Mouse (Mus musculus) lung, postnatal 0 days (tissue): ENCODE measurements around the gene Arhgap28. TPM values are rescaled to one million over a fixed set of nuclear protein-coding genes. Genes with fewer than 3 reads are reported as not detected.

Experiments used
- ATAC-seq: fragments of 200-750 bp; cut with Nextera tagmentation; 2 replicates; pipeline ENCODE4 v1.8.0; 2017; ENCODE audit warnings: moderate library complexity
- DNase-seq: peaks from one replicate; pipeline ENCODE4 v3.0.0-alpha.2; 2016; ENCODE audit warnings: low spot score
- H3K27ac ChIP-seq: fragments of 300-500 bp; sonication (generic); 2 replicates; pipeline ENCODE4 v1.5.1; 2014; ENCODE audit warnings: antibody characterized with exemption, mild to moderate bottlenecking, low read length, mixed read lengths
- H3K27me3 ChIP-seq: fragments of 300-500 bp; sonication (generic); replicated peaks from 2 replicates; pipeline ENCODE4 v1.6.1; 2014; ENCODE audit warnings: low read length, mixed read lengths; ENCODE audit not compliant: insufficient read depth
- H3K36me3 ChIP-seq: fragments of 300-500 bp; sonication (generic); 2 replicates; pipeline ENCODE4 v1.6.1; 2014; ENCODE audit warnings: low read length, mixed read lengths; ENCODE audit not compliant: insufficient read depth
- H3K4me1 ChIP-seq: fragments of 300-500 bp; sonication (generic); 2 replicates; pipeline ENCODE4 v1.6.1; 2014; ENCODE audit warnings: antibody characterized with exemption, low read depth, low read length, mixed read lengths; ENCODE audit not compliant: insufficient read depth
- H3K4me2 ChIP-seq: fragments of 300-500 bp; sonication (generic); replicated peaks from 2 replicates; pipeline ENCODE4 v1.6.1; 2014; ENCODE audit warnings: low read depth, mild to moderate bottlenecking, low read length, moderate library complexity, mixed read lengths
- H3K4me3 ChIP-seq: fragments of 300-500 bp; sonication (generic); 2 replicates; pipeline ENCODE4 v1.5.1; 2014; ENCODE audit warnings: low read depth, low read length
- H3K9ac ChIP-seq: fragments of 300-500 bp; sonication (generic); replicated peaks from 2 replicates; pipeline ENCODE4 v1.6.1; 2014; ENCODE audit warnings: low read depth, mild to moderate bottlenecking
- H3K9me3 ChIP-seq: fragments of 300-500 bp; sonication (generic); 2 replicates; pipeline ENCODE4 v1.6.1; 2016; ENCODE audit warnings: low read length, mixed read lengths
- CTCF ChIP-seq: IDR thresholded peaks from 2 replicates; pipeline ENCODE4 v1.5.1; 2016; ENCODE audit warnings: antibody characterized with exemption, mild to moderate bottlenecking
- EP300 ChIP-seq: IDR thresholded peaks from 2 replicates; pipeline ENCODE4 v1.6.1; 2016; ENCODE audit warnings: antibody characterized with exemption, mild to moderate bottlenecking, control low read depth
- WGBS: fragments of 180-500 bp; shearing (Covaris S2); extraction: QIAGEN DNeasy Blood & Tissue Kit; methylation state at CpG from one replicate; pipeline ENCODE4 v1.1.7; 2014; 5-methylcytosine and 5-hydroxymethylcytosine counted together
- polyA plus RNA-seq: library from polyadenylated mRNA; unstranded; fragments of >200 nt; fragmentation: Nextera tagmentation; extraction: Ambion mirVana; gene quantifications from 2 replicates; pipeline ENCODE4 v1.2.1, GENCODE M21; 2015

The Arhgap28 gene
- polyA plus RNA-seq, result 12.2 and 13.3 TPM in 2 replicates

- WGBS, result under 1% methylated on average over 61 of the region's 65 CpGs
- peak within 1 kb of the TSS; percentile 93 for H3K27ac ChIP-seq
These were observed at the start of gene Arhgap28 for GRCm38 (mm10) chr17:68003741-68004560. Gene Arhgap28, minus strand, starts transcription at chr17:68004120.

GRCm38 (mm10) chr17:68046341-68046675, 42.4 kb upstream of the Arhgap28 start:
- Histone ChIP-seq H3K27me3 (no peaks in the 10 kb centered on the region), H3K4me1 (no peaks in the 10 kb centered on the region), H3K4me2 (no peak overlapping the region), H3K36me3 (no peaks in the 10 kb centered on the region), H3K9ac (no peak overlapping the region), H3K9me3 (no peaks in the 10 kb centered on the region), H3K27ac (no peak overlapping the region), H3K4me3 (no peak overlapping the region)
- TF ChIP-seq EP300, result no peak
- no peak for TF ChIP-seq CTCF
- no peak for DNase-seq
- 65% methylated on average over 7 of the region's 7 CpGs for WGBS
- no peak for ATAC-seq

More at GRCm38 (mm10) chr17:68003741-68004560, at the start of gene Arhgap28:
- ATAC-seq (peak; percentile 96), DNase-seq (peak; percentile 100)
- TF ChIP-seq EP300 (peak; percentile 40; the same call in 1 of the 2 replicates), CTCF (no peak)
- Histone ChIP-seq H3K4me2 (peak within 1 kb of the TSS; percentile 69), H3K9ac (peak within 1 kb of the TSS; percentile 55), H3K9me3 (no peaks in the 10 kb centered on the region), H3K4me1 (peaks cover 11% of the 10 kb centered on the region; the same call in 1 of the 2 replicates), H3K4me3 (peak within 1 kb of the TSS; percentile 86), H3K27me3 (no peaks in the 10 kb centered on the region), H3K36me3 (no peaks in the 10 kb centered on the region)

GRCm38 (mm10) chr17:68045655-68046340, 41.9 kb upstream of the Arhgap28 start:
- 45% methylated on average over 8 of the region's 8 CpGs for WGBS
- Histone ChIP-seq H3K36me3 (no peaks in the 10 kb centered on the region), H3K27me3 (no peaks in the 10 kb centered on the region), H3K4me2 (no peak overlapping the region), H3K9ac (no peak overlapping the region), H3K4me1 (no peaks in the 10 kb centered on the region), H3K27ac (no peak overlapping the region), H3K4me3 (no peak overlapping the region), H3K9me3 (no peaks in the 10 kb centered on the region)
- no peak for TF ChIP-seq CTCF
- peak; percentile 57 for TF ChIP-seq EP300
- DNase-seq (peak; percentile 82), ATAC-seq (peak; percentile 75)

- Histone ChIP-seq H3K36me3 (no peaks in the 10 kb centered on the region), H3K4me2 (no peak overlapping the region), H3K27me3 (no peaks in the 10 kb centered on the region), H3K4me1 (no peaks in the 10 kb centered on the region), H3K9ac (no peak overlapping the region), H3K4me3 (no peak overlapping the region), H3K9me3 (no peaks in the 10 kb centered on the region), H3K27ac (no peak overlapping the region)
- no peak for DNase-seq
- WGBS, result 95% methylated on average over 4 of the region's 4 CpGs
- TF ChIP-seq EP300, result no peak
- no peak for TF ChIP-seq CTCF
- no peak for ATAC-seq
These were observed 38.5 kb upstream of the Arhgap28 start for GRCm38 (mm10) chr17:68042377-68042776.

GRCm38 (mm10) chr17:68037011-68037410, 33.1 kb upstream of the Arhgap28 start:
- Histone ChIP-seq H3K9me3 (no peaks in the 10 kb centered on the region), H3K4me1 (no peaks in the 10 kb centered on the region), H3K4me3 (no peak overlapping the region), H3K27ac (no peak overlapping the region), H3K4me2 (no peak overlapping the region), H3K9ac (no peak overlapping the region), H3K27me3 (no peaks in the 10 kb centered on the region), H3K36me3 (no peaks in the 10 kb centered on the region)
- no peak for TF ChIP-seq EP300
- no peak for TF ChIP-seq CTCF
- 19% methylated on average over 1 of the region's 1 CpGs for WGBS
- no peak for DNase-seq
- ATAC-seq, result no peak

- H3K4me3 ChIP-seq, result no peak overlapping the region
- no peaks in the 10 kb centered on the region for H3K4me1 ChIP-seq
- no peak overlapping the region for H3K4me2 ChIP-seq
- TF ChIP-seq CTCF (no peak), EP300 (no peak)
- no peak for ATAC-seq
- 77% methylated on average over 5 of the region's 5 CpGs for WGBS
- H3K9ac ChIP-seq, result no peak overlapping the region
- H3K27ac ChIP-seq, result no peak overlapping the region
- H3K9me3 ChIP-seq, result no peaks in the 10 kb centered on the region
- H3K36me3 ChIP-seq, result no peaks in the 10 kb centered on the region
- no peaks in the 10 kb centered on the region for H3K27me3 ChIP-seq
- no peak for DNase-seq
These were observed 25.6 kb upstream of the Arhgap28 start for GRCm38 (mm10) chr17:68029495-68029894.
